Mouse (Mus musculus) layer of hippocampus, adult 11-12 months (tissue): ENCODE data around the gene Hoxb2.

ENCODE experiments used
- DNase-seq: peaks from one replicate; pipeline ENCODE4 v3.0.0; 2022; ENCODE audit warnings: low spot score

The Hoxb2 gene

GRCm38 (mm10) chr11:96336597-96336996 lies 13.7 kb upstream of the Hoxb2 start:
- DNase-seq, result no peak

GRCm38 (mm10) chr11:96337026-96337425 lies 13.3 kb upstream of the Hoxb2 start:
- DNase-seq, result no peak

GRCm38 (mm10) chr11:96338957-96339855 lies 11.1 kb upstream of the Hoxb2 start:
- no peak for DNase-seq

- DNase-seq, result no peak
Measured at GRCm38 (mm10) chr11:96340698-96341365, 9.5 kb upstream of the Hoxb2 start.

GRCm38 (mm10) chr11:96341701-96342575 lies 8.4 kb upstream of the Hoxb2 start:
- DNase-seq, result no peak

- DNase-seq, result no peak
Measured at GRCm38 (mm10) chr11:96342576-96342930, 7.8 kb upstream of the Hoxb2 start.

GRCm38 (mm10) chr11:96343206-96343745 lies 7.0 kb upstream of the Hoxb2 start:
- no peak for DNase-seq

- no peak for DNase-seq
Measured at GRCm38 (mm10) chr11:96344061-96344877, 6.1 kb upstream of the Hoxb2 start.

GRCm38 (mm10) chr11:96344878-96345159 lies 5.5 kb upstream of the Hoxb2 start:
- no peak for DNase-seq

GRCm38 (mm10) chr11:96345220-96345892 lies 5.0 kb upstream of the Hoxb2 start:
- DNase-seq, result no peak

- no peak for DNase-seq
Measured at GRCm38 (mm10) chr11:96345893-96346806, 4.2 kb upstream of the Hoxb2 start.

- DNase-seq, result no peak
Measured at GRCm38 (mm10) chr11:96346916-96347520, 3.3 kb upstream of the Hoxb2 start.

GRCm38 (mm10) chr11:96347717-96348116 lies 2.6 kb upstream of the Hoxb2 start:
- DNase-seq, result no peak

- no peak for DNase-seq
Measured at GRCm38 (mm10) chr11:96348141-96348928, 2.0 kb upstream of the Hoxb2 start.

- no peak for DNase-seq
Measured at GRCm38 (mm10) chr11:96348988-96349387, 1.3 kb upstream of the Hoxb2 start.

- no peak for DNase-seq
Measured at GRCm38 (mm10) chr11:96349491-96350340, 609 bp upstream of the Hoxb2 start.

GRCm38 (mm10) chr11:96350791-96351190 lies 466 bp downstream of the Hoxb2 start:
- DNase-seq, result no peak

GRCm38 (mm10) chr11:96351312-96351711 lies 987 bp downstream of the Hoxb2 start:
- DNase-seq, result no peak
